Mouse (Mus musculus): ENCODE measurements at regions not wholly inside any gene's neighbourhood (a gene's known extent, or its start where the extent isn't known, plus 50 kb on each side); places are given as distances from the start of the nearest gene placed in this dataset.

GRCm38 (mm10) chr10:16036255-16036654 is 1318.2 kb upstream of the Gje1 start:
- H3K27ac ChIP-seq = no peak overlapping the region
- WGBS = 60% methylated on average over 2 of the region's 2 CpGs
- H3K4me1 ChIP-seq (replicated peaks; ENCODE audit: control insufficient read depth, insufficient read depth, low read length) = no peaks in the 10 kb centered on the region
- DNase-seq (ENCODE audit: low spot score) = no peak
- no peak overlapping the region for H3K9ac ChIP-seq
- no peaks in the 10 kb centered on the region for H3K9me3 ChIP-seq (ENCODE audit: control insufficient read depth, low read length)
- no peaks in the 10 kb centered on the region for H3K27me3 ChIP-seq (ENCODE audit: control insufficient read depth, insufficient read depth, low read length)
- H3K4me3 ChIP-seq (replicated peaks; ENCODE audit: low read length) = no peak overlapping the region
- H3K36me3 ChIP-seq (replicated peaks; ENCODE audit: control insufficient read depth, insufficient read depth) = no peaks in the 10 kb centered on the region
- no peak overlapping the region for H3K4me2 ChIP-seq (replicated peaks)
- no peak for ATAC-seq (ENCODE audit: low FRiP score)

- ATAC-seq (ENCODE audit: low FRiP score) (no peak), DNase-seq (ENCODE audit: low spot score) (no peak)
- Histone ChIP-seq H3K9me3 (ENCODE audit: control insufficient read depth, low read length) (no peaks in the 10 kb centered on the region), H3K4me1 (replicated peaks; ENCODE audit: control insufficient read depth, insufficient read depth, low read length) (no peaks in the 10 kb centered on the region), H3K4me2 (replicated peaks) (no peak overlapping the region), H3K9ac (no peak overlapping the region), H3K27me3 (ENCODE audit: control insufficient read depth, insufficient read depth, low read length) (no peaks in the 10 kb centered on the region), H3K4me3 (replicated peaks; ENCODE audit: low read length) (no peak overlapping the region), H3K36me3 (replicated peaks; ENCODE audit: control insufficient read depth, insufficient read depth) (no peaks in the 10 kb centered on the region), H3K27ac (no peak overlapping the region)
Observed at GRCm38 (mm10) chr10:16033096-16033495, 1315.1 kb upstream of the Gje1 start.

GRCm38 (mm10) chr10:16030802-16031201 is 1312.8 kb upstream of the Gje1 start:
- no peaks in the 10 kb centered on the region for H3K9me3 ChIP-seq (ENCODE audit: control insufficient read depth, low read length)
- no peak for ATAC-seq (ENCODE audit: low FRiP score)
- H3K27ac ChIP-seq = no peak overlapping the region
- no peak overlapping the region for H3K4me2 ChIP-seq (replicated peaks)
- no peaks in the 10 kb centered on the region for H3K27me3 ChIP-seq (ENCODE audit: control insufficient read depth, insufficient read depth, low read length)
- no peak for DNase-seq (ENCODE audit: low spot score)
- H3K4me3 ChIP-seq (replicated peaks; ENCODE audit: low read length) = no peak overlapping the region
- H3K36me3 ChIP-seq (replicated peaks; ENCODE audit: control insufficient read depth, insufficient read depth) = no peaks in the 10 kb centered on the region
- H3K9ac ChIP-seq = no peak overlapping the region
- H3K4me1 ChIP-seq (replicated peaks; ENCODE audit: control insufficient read depth, insufficient read depth, low read length) = no peaks in the 10 kb centered on the region
- 49% methylated on average over 2 of the region's 2 CpGs for WGBS

- Histone ChIP-seq H3K27ac (no peak overlapping the region), H3K9me3 (ENCODE audit: control insufficient read depth, low read length) (0 out of 2 replicates have a peak, but pooled peaks cover 4% of the 10 kb centered on the region), H3K4me2 (replicated peaks) (no peak overlapping the region), H3K9ac (no peak overlapping the region), H3K4me1 (replicated peaks; ENCODE audit: control insufficient read depth, insufficient read depth, low read length) (no peaks in the 10 kb centered on the region), H3K4me3 (replicated peaks; ENCODE audit: low read length) (no peak overlapping the region), H3K27me3 (ENCODE audit: control insufficient read depth, insufficient read depth, low read length) (no peaks in the 10 kb centered on the region), H3K36me3 (replicated peaks; ENCODE audit: control insufficient read depth, insufficient read depth) (no peaks in the 10 kb centered on the region)
- no peak for ATAC-seq (ENCODE audit: low FRiP score)
- WGBS = 96% methylated on average over 1 of the region's 1 CpGs
- DNase-seq (ENCODE audit: low spot score) = no peak
Observed at GRCm38 (mm10) chr10:16014806-16015205, 1296.8 kb upstream of the Gje1 start.

GRCm38 (mm10) chr10:16001246-16001645 is 1283.2 kb upstream of the Gje1 start:
- Histone ChIP-seq H3K9me3 (ENCODE audit: control insufficient read depth, low read length) (no peaks in the 10 kb centered on the region), H3K36me3 (replicated peaks; ENCODE audit: control insufficient read depth, insufficient read depth) (no peaks in the 10 kb centered on the region), H3K27ac (no peak overlapping the region), H3K4me1 (replicated peaks; ENCODE audit: control insufficient read depth, insufficient read depth, low read length) (no peaks in the 10 kb centered on the region), H3K9ac (no peak overlapping the region), H3K4me2 (replicated peaks) (no peak overlapping the region), H3K4me3 (replicated peaks; ENCODE audit: low read length) (no peak overlapping the region), H3K27me3 (ENCODE audit: control insufficient read depth, insufficient read depth, low read length) (no peaks in the 10 kb centered on the region)
- WGBS = 93% methylated on average over 2 of the region's 2 CpGs
- ATAC-seq (ENCODE audit: low FRiP score) (no peak), DNase-seq (ENCODE audit: low spot score) (no peak)

DNA sequence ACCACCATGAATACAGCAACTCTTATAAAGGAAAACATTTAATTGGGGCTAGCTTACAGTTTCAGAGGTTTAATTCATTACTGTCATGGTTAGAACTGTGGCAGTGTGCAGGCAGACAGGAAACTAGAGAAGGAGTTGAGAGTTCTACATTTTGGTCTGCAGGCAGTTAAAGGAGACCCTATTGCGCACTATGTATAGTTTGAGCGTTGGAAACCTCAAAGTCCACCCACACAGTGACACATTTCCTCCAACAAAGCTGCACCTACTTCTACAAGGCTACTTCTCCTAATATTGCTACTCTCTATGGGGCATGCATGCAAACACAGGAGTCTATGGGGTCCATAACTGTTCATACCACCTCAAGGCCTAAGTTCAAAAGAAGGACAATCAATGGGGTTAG is 1275.3 kb upstream of the Gje1 start:
- H3K4me2 ChIP-seq (replicated peaks) = no peak overlapping the region
- H3K4me1 ChIP-seq (replicated peaks; ENCODE audit: control insufficient read depth, insufficient read depth, low read length) = no peaks in the 10 kb centered on the region
- ATAC-seq (ENCODE audit: low FRiP score) (no peak), DNase-seq (ENCODE audit: low spot score) (no peak)
- H3K36me3 ChIP-seq (replicated peaks; ENCODE audit: control insufficient read depth, insufficient read depth) = no peaks in the 10 kb centered on the region
- H3K4me3 ChIP-seq (replicated peaks; ENCODE audit: low read length) = no peak overlapping the region
- H3K27me3 ChIP-seq (ENCODE audit: control insufficient read depth, insufficient read depth, low read length) = no peaks in the 10 kb centered on the region
- H3K27ac ChIP-seq = no peak overlapping the region
- no peaks in the 10 kb centered on the region for H3K9me3 ChIP-seq (ENCODE audit: control insufficient read depth, low read length)
- 93% methylated on average over 2 of the region's 2 CpGs for WGBS
- no peak overlapping the region for H3K9ac ChIP-seq

Data from hindbrain, embryonic 14.5 days (tissue).